Mouse (Mus musculus) CD4-positive, CD25-positive, alpha-beta regulatory T cell, adult 9 weeks (primary cell): Measurements from ENCODE around the gene Lbhd1. TPM values are rescaled to one million over a fixed set of nuclear protein-coding genes. Genes with fewer than 3 reads are reported as not detected.

Source experiments
- polyA plus RNA-seq: library from polyadenylated mRNA; unstranded; fragments of 100-300 nt; shearing (Covaris generic); gene quantifications from one replicate; pipeline ENCODE4 v1.2.1, GENCODE M21; 2017

Lbhd1 gene
- polyA plus RNA-seq = 88.4 TPM

GRCm38 (mm10) chr19:8883616-8884015 is at the start of gene Lbhd1, which contains the start of gene Gm49403:
Gene Lbhd1 (plus strand): TSS chr19:8883732.
Gene Gm49403 (plus strand): TSS chr19:8883930.

GRCm38 (mm10) chr19:8837251-8837791 is 46.2 kb upstream of the Lbhd1 start, which contains the start of gene Bscl2:
Gene Bscl2 (plus strand): TSS chr19:8837467.

GRCm38 (mm10) chr19:8839103-8839907 is 44.2 kb upstream of the Lbhd1 start, which contains the start of gene Gng3:
Gene Gng3 (minus strand): TSS chr19:8839194.

GRCm38 (mm10) chr19:8850402-8850901 is 33.1 kb upstream of the Lbhd1 start, which contains the start of gene Lrrn4cl:
Gene Lrrn4cl (plus strand): TSS chr19:8850768.

GRCm38 (mm10) chr19:8871267-8872186 is 12.0 kb upstream of the Lbhd1 start, which contains the start of gene Ubxn1:
Gene Ubxn1 (plus strand): TSS chr19:8871496.

GRCm38 (mm10) chr19:8880311-8881033 is 3.1 kb upstream of the Lbhd1 start, which contains the start of gene Uqcc3:
Gene Uqcc3 (minus strand): TSS chr19:8880923.

GRCm38 (mm10) chr19:8888511-8889385 is 5.2 kb downstream of the Lbhd1 start, which contains the start of the genes 1810009A15Rik and Gm49416:
Gene 1810009A15Rik (plus strand): TSS chr19:8888853.
Gene Gm49416 (plus strand): TSS chr19:8888926.

GRCm38 (mm10) chr19:8892829-8893766 is 9.6 kb downstream of the Lbhd1 start, which contains the start of gene Ints5:
Gene Ints5 (plus strand): TSS chr19:8893005.

GRCm38 (mm10) chr19:8897865-8898495 is 14.4 kb downstream of the Lbhd1 start, which contains the start of gene Ganab:
Gene Ganab (plus strand): TSS chr19:8898071.

GRCm38 (mm10) chr19:8920073-8920736 is 36.7 kb downstream of the Lbhd1 start, which contains the start of gene B3gat3:
Gene B3gat3 (plus strand): TSS chr19:8920374.

GRCm38 (mm10) chr19:8929224-8930088 is 45.9 kb downstream of the Lbhd1 start, which contains the start of the genes Rom1 and Eml3:
Gene Rom1 (minus strand): TSS chr19:8929356.
Gene Eml3 (plus strand): TSS chr19:8929552.

GRCm38 (mm10) chr19:8941515-8942217 is 58.1 kb downstream of the Lbhd1 start, which contains the start of gene Mta2:
Gene Mta2 (plus strand): TSS chr19:8941875.

